Mouse (Mus musculus) bone marrow macrophage, adult 2 months (primary cell): ENCODE measurements around the gene Mboat2.

Source experiments
- CTCF ChIP-seq: IDR thresholded peaks from 2 replicates; pipeline ENCODE4 v1.5.1; 2012; ENCODE audit warnings: low read depth, mild to moderate bottlenecking, low read length, moderate library complexity
- POLR2A ChIP-seq: IDR thresholded peaks from 2 replicates; pipeline ENCODE4 v1.6.1; 2012; ENCODE audit warnings: mild to moderate bottlenecking, low read depth, low read length, borderline replicate concordance

- no peak for TF ChIP-seq POLR2A
- TF ChIP-seq CTCF, result no peak
Measured at GRCm38 (mm10) chr12:24890684-24891459, 60.2 kb downstream of the Mboat2 start.
